Mouse (Mus musculus): ENCODE results near the gene Ppm1l. TPM values are rescaled to one million over a fixed set of nuclear protein-coding genes. Genes with fewer than 3 reads are reported as not detected.

Gene Ppm1l
- total RNA-seq (2021) = 10 to 100 TPM; 70.7 to 73.3 TPM

DNA sequence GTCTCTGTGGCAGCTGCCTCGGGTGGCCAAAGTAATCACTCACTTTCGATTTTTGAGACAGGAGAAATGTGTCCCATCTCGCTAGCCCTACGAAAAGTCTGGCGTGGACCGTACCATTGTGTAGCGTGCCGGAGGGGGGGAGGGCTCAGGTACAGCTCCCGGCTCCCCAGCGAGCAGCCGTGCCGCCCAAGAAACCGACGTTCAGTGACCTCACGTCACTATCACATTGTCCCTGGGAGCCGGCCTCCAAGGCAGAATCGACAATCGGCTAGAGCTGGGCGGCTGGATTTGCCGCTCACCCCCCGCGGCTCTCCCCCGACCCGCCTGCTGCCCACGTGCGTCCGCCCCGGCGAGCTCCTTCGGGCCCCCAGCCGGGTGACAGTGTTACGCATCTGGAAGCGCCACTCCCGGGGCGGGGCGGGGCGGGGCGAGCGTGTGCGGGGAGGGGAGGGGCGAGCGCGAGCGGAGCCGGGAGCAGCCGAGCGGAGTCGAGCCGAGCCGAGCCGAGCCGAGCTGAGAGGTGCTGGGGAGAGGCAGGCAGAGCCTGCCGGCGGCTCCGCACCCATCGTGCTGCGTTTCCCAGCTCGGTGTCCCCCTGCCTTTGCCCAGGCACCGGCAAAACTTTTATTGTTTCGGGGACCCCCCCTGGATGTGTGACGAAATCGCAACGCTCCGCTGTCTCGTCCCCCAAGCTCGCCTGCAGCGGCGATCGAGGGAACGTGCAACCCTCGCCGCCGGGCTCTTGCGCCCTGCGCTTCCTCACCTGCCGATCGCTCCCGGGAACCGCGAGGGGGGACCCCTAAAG, at the start of gene Ppm1l:
Ppm1l (plus strand) TSS at position 471 of the 805 bp plus-strand sequence.
- intact Hi-C loops (cut with DNase I) = loop anchor here (2.0 to 5.0 kb wide), 2 partner anchors 59 to 164 kb away; no protein-coding TSS in a partner anchor
- DNase-seq (ENCODE audit: extremely low spot score in 1 of 2, low spot score in 2 of 2) = peak; percentile 86 to 97

DNA sequence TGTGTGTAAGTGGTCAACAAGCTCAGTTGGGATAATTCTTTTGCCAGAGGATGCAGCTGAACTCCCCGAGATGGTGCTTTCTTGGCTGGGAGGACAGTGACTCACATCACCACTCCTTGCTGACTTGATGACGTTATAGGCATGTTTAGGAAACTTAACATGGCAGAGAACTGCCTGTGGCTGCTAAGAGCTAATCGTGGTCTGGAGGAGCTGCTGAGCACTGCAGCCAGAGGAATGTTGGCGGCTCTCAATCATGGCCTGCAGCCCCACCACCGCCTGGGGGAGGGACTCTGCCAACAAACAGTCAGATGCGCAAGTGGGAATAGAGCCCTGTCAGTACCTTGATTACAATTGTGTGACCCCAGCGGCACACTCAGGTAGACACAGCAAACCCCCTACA, 44.8 kb upstream of the Ppm1l start:
- DNase-seq (ENCODE audit: extremely low spot score in 1 of 2, low spot score in 2 of 2) = no peak
- intact Hi-C loops (cut with DNase I) = no loop called here

DNA sequence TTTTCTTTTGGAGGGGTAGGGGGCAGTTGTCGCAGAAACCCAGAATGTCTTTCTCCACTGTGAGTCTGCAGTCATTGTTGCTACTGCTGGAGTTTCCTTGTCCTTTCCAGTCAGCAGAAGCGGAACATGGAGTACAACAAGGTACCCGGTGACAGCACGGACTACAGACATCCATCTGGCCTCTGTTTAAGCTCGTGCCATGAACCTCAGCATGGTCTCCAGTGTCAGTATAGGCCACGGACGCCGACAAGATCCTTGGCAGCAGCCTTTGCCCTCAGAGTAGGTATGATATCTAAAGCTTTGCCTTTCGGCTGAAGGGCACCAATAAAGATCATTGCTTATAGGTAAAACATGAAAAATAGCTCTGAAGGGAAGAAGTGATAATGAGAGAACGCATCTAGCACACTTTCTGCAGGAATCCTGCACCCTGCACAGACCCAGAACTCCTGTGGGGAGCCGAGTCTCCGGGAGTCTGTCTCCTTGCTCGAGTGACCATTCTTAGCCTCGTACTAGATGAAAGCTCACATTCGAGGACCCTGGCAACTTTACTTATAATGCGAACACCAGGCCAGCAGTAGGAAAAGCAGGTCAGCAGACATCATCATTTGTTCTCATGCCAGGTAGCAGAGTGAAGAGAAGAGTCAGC, 42.5 kb upstream of the Ppm1l start:
- intact Hi-C loops (cut with DNase I) = no loop called here
- no peak for DNase-seq (ENCODE audit: extremely low spot score in 1 of 2, low spot score in 2 of 2)

DNA sequence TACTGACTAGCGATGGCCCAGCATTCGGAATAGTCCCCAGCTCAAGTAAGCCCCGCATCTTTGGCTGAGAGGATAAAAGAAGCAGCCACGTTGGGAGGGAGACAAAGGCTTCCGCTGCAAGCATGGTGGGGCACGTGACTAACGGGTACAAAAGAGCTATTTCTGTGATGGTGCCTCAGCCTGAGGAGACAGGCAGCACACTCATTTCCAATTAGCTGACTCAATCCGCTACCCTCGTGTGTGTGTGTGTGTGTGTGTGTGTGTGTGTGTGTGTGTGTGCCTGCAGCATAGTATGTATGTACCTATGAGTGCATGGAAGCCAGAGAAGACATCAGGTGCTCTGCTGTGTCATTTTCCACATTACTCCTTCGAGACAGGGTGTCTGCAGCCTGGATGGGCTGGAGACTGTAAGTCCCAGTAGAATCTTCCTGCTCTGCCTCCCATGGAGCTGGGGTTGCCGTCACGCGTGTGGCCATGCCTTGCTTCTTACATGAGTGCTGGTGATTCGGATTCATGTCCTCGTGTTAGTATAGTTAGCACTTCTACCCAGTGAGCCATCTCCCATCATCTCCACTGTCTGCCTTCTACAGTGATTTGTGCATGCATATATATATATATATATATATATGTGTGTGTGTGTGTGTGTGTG, 41.9 kb upstream of the Ppm1l start:
- peak; percentile 26 to 30 for DNase-seq (ENCODE audit: extremely low spot score in 1 of 2, low spot score in 2 of 2)

DNA sequence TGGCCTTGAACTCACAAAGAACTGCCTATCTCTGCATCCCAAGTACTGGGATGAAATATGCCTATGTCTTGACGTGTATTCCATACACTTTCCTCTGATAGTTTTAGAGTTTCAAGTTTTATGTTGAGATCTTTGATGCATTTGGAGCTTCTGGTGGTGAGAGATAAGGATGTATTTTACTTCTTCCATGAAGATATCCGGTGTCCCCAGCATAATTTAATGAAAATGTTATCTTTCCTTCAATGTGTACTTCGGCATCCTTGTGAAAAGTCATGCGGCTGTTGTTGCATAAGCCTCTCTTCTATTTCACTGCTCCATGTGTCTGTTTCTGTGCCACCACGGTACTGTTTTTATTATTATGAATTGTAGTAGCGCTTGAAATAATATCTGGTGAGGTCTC, 38.0 kb upstream of the Ppm1l start:
- DNase-seq (ENCODE audit: extremely low spot score in 1 of 2, low spot score in 2 of 2) = no peak
- intact Hi-C loops (cut with DNase I) = no loop called here

More for the DNA sequence above, 41.9 kb upstream of the Ppm1l start:
- intact Hi-C loops (cut with DNase I) = no loop called here

DNA sequence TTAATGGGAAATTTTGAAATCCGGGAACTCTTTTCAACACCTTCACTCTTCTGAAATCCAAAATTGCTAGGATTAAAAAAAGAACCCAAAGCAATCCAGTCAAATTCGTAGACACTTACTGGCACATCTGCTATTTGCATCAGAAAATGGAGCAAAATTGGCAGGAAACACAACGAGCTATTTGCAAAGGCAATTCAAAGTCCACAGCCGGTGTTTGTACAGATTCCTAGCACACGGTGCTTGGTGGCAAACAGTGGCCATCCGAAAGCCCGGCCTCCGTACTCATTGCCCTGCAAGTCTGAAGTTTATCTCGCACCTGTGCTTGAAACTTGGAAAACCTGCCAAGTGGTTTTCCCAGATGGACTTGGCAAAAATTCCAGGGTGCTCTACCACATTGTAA, 34.3 kb upstream of the Ppm1l start:
- intact Hi-C loops (cut with DNase I) = no loop called here
- DNase-seq (ENCODE audit: extremely low spot score in 1 of 2, low spot score in 2 of 2) = peak in 1 of 2 experiments; percentile 36

DNA sequence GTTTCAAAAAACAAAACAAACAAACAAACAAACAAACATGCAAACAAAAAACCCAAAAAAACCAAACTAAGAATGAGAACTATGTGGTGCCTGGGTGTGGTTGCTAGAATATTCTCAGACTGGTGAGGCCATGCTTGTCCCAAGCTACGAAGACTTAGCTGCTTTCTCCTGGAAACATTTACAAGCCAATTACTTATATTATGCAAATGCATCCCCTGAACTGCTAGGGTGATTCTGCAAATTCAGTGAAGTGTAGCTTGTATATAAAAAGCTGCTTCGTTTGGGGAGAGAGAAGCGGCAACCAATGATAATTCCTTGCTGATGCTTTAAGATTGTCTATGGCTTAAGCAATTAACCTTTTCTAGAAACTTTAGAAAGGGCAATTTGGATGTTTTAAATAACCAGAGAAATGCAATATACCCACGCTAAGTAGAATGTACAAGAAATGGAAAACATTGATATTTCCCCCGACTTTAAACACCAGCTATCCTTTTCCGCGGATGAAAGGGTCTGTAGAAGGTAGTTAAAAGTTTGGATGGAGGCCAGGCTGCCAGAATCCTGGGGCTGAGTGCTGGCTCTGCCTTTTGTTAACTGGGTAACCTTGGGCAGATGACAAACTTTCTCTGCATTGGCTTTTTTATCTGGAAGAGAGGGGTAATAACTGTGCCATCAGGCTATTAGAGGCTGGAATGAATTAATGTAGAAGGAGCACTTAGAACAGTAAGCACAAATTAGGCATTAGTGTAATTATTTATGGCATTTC, 33.4 kb upstream of the Ppm1l start:
- intact Hi-C loops (cut with DNase I) = no loop called here

DNA sequence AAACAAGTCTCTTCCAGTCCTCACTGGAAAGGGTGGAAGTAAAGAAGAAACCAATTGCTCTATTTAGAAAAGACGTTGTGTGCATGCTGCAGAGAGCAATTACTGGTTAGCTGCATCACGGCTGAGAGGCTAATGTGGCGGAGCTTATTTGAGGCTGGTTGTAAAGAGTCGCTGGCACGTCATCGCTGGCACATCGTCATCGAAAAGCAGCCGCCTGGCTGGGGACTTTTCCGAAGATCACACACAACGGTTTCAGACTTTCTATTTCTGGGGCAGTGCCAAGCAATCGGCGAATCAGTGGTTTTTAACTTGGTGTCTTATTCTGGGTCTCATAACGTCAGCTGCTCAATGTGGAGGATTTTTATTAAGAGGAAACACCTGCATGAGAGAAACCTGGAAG, 26.8 kb upstream of the Ppm1l start:
- peak; percentile 36 to 56 for DNase-seq (ENCODE audit: extremely low spot score in 1 of 2, low spot score in 2 of 2)
- intact Hi-C loops (cut with DNase I) = no loop called here

More for the DNA sequence above, 33.4 kb upstream of the Ppm1l start:
- DNase-seq (ENCODE audit: extremely low spot score in 1 of 2, low spot score in 2 of 2) = no peak

DNA sequence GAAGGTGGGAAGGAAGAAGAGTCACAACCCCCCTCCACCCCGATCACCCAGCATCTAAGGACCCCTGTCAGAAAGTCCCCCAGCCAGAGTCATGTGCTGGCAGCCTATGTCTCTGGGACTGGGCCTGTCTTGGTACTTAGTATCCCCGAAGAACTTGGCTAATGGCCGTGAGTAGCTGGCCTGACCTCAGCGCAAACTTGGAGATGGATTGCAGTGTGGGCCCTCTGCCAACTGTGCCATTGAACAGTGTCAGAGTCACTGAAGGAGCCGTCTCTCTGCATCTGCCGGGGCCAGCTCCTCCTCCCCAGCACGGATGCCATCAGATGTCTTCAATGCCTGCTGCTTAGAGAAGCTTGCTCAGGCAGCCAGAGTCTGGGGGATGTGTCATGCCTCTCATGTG, 26.4 kb upstream of the Ppm1l start:
- intact Hi-C loops (cut with DNase I) = no loop called here
- peak; percentile 74 to 76 for DNase-seq (ENCODE audit: extremely low spot score in 1 of 2, low spot score in 2 of 2)

DNA sequence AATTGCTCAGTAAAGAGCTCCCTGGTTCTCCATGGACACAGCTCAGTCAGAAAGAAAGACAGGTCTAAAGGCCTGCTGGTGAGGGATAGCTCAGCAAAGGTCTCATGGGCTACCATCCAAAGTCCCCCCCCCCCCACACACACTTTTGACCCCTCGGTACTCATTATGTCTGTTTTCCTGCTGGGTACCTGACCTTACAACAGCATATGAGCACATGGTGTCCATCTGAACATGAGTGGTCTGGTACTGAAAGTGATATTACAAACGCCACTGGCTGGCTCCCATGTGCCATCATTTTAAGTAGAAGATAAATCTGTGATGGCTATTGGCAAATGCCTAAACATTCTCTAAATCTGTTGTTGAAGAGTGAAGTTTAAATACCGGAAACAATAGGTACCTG, 25.8 kb upstream of the Ppm1l start:
- intact Hi-C loops (cut with DNase I) = no loop called here

DNA sequence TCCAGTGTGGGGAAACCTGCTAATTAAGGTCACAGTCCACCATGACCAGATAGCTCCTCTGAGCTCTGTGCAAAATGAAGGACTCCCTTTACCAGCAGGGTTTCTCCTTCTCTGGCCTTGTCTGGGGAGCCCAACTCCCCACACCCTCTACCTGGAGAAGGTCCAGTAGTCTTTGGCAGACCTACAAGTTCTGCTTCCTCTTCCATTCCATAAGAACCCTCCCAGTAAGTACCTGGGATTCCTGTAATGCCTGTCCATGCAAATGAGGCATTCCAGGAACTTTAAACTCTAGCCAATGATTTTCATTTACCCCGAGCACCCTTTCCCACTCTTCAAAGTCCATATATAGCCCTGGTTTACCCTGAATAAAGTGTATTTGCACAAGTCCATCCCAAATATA, 24.0 kb upstream of the Ppm1l start:
- no peak for DNase-seq (ENCODE audit: extremely low spot score in 1 of 2, low spot score in 2 of 2)
- intact Hi-C loops (cut with DNase I) = no loop called here

More for the DNA sequence above, 25.8 kb upstream of the Ppm1l start:
- DNase-seq (ENCODE audit: extremely low spot score in 1 of 2, low spot score in 2 of 2) = no peak

DNA sequence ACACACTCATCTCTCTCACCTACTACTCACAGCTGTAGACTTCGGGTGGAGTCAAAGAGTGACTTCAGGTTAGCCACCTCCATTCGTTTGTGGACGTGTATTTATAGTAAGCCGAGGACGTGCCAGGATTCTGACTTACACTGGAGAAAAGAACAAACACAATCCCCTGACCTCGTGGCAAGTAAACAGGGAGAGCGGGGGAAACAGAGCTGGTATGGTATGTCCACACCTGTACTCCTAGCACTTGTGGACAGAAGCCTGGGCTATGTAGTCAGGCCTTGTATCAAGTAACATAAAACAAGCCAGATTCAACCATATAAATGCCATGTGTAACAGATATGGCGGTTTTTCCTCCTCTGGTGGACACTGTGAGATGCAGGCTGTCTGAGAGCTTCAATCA, 20.4 kb upstream of the Ppm1l start:
- DNase-seq (ENCODE audit: extremely low spot score in 1 of 2, low spot score in 2 of 2) = no peak
- intact Hi-C loops (cut with DNase I) = no loop called here

DNA sequence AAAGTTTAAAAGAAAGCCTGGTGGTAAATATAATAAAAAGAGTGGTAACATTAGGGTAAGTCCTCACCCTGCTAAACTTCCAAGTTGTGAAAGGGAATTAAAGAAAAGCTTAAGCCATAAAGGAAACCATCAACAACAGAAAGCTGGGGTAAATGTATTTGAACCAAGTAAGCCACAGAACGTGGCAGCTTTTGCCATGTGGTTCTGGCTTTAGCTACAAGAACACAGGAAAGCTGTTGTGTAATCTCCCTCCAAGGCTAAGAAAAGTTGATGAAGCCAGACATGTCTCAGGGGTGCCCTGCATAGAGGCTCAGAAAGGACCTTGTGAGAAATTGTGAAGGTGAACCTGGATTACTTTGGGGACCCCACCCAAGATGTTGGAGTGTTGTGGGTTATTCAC, 16.5 kb upstream of the Ppm1l start:
- DNase-seq (ENCODE audit: extremely low spot score in 1 of 2, low spot score in 2 of 2) = no peak
- intact Hi-C loops (cut with DNase I) = no loop called here

DNA sequence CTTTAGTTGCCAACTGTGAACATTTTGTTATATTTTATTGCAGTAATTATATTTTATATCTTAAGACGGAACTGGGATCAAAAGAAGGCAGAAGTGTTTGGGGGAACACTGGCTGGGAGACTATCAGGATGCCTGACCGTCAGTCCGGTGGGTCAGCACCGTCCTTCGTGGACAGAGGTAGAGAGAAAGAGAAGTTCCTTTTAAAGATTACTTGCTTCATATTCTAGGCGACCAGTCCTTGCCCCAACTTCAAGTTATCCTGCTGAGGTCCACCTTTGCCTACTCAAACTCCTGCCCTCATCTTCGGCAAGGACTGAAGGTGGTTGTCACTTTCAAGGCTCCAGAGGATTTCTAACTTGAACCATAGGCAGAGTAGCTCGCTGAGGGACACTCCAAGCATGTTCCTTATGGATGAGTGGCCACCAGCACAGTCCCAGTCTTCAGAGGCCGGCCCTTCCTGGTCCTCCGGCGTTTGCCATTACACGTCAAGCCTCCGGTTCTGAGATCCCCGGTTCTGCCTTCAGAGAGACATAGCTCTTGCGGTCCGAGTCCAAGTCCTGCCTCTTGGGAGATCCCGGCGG, 761 bp upstream of the Ppm1l start:
- no peak for DNase-seq (ENCODE audit: extremely low spot score in 1 of 2, low spot score in 2 of 2)
- intact Hi-C loops (cut with DNase I) = loop anchor here (2.0 to 5.0 kb wide), 2 partner anchors 59 to 165 kb away; no protein-coding TSS in a partner anchor

DNA sequence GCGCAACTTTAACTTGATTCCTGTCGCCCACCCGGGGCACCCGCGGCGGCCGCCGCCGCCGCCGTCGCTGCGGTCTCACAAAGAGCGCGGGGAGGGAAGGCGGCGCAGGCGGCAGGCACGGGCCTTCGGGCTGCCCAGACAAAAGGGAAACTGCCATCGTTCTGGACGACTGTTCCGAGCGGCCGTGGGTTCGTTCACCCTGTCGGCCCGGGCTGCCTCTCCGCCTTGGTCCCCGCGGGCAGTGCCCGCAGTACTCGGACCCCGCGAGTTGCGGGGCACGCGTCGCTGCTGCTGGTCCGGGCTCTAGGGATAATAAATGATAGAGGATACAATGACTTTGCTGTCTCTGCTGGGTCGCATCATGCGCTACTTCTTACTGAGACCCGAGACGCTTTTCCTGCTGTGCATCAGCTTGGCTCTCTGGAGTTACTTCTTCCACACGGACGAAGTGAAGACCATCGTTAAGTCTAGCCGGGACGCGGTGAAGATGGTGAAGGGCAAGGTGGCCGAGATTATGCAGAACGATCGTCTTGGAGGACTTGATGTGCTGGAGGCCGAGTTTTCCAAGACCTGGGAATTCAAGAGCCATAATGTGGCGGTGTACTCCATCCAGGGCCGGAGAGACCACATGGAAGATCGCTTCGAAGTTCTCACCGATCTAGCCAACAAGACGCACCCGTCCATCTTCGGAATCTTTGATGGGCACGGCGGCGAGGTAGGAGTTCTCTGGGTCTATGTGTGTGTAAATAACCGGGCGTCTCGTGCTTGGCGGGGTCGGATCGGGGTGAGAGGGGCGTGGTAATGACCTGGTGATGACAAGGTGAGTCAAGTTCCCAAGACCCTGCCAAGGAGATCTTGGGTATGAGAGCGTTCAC, 827 bp downstream of the Ppm1l start:
- DNase-seq (ENCODE audit: extremely low spot score in 1 of 2, low spot score in 2 of 2) = peak in 1 of 2 experiments; percentile 26
- intact Hi-C loops (cut with DNase I) = loop anchor here (2.0 to 5.0 kb wide), 2 partner anchors 60 to 163 kb away; no protein-coding TSS in a partner anchor

DNA sequence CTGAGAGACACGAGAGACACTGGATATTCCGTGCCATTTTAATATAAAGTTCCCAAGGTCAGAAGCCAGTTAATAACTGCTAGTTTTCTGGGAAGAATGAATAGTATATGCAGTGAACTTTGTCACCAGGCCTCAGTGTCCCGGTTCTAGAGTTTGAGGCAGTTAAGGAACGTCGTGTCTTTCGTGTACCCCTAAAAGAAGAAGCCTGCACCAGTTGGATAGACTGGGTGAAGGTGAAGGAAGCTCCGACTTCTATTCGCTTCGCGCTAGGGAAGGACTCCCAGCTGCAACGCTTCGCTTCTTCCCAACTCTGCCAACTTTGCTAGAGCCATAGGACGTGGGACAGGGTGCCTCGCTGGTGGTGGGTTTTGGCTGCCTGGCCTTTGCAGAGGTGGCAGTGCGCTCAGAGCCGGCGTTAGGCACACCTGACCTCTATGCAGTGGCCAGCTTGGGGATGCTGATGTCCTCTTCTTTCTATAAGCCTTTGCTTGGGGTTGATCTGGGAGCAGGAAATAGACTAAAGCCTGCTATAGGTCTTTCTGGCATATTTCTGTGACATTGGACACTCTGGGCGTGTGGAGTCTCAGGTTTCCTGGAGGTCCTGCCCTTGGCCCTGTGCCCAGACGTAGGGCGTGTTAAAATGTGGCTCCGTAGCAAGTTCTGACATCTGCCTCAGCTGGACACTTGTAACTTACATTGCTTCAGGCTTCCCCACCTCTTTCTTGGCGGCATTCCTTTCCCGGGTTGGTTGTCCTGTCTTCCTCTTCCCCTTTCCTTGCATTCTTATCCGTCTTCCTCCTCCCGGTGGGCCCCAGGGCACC, 1.7 kb downstream of the Ppm1l start:
- intact Hi-C loops (cut with DNase I) = loop anchor here (5.0 kb wide), 1 partner anchor 61 kb away; no protein-coding TSS in a partner anchor
- DNase-seq (ENCODE audit: extremely low spot score in 1 of 2, low spot score in 2 of 2) = peak in 1 of 2 experiments; percentile 72
